Mouse (Mus musculus): ENCODE results near the gene Tectb. TPM values are rescaled to one million over a fixed set of nuclear protein-coding genes. Genes with fewer than 3 reads are reported as not detected.

Tectb gene
- total RNA-seq, 2 experiments from 2014 or later: not detected

GRCm38 (mm10) chr19:55206482-55207138, 26.1 kb downstream of the Tectb start:
- ATAC-seq (replicated peaks; ENCODE audit: low FRiP score, low TSS enrichment, poor library complexity, severe bottlenecking): peak; percentile 50

DNA sequence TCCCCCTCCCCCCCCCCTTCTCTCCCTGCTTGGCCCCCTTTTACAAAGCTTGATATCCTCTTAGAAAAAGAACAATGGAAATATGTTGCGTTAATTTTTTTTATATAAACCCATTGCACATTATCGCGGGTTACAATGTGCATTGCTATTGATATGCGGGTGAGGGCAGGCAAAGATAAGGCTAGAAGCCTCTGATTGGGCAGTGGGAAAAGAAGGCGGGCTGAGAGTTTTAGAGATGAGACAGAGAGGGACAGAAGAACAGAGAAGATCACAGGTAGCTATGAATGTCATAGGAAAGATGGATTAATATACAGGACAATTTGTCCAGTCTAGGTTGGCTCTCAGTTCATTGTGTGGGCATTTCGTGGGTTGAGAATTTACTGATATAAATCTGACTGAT, 26.7 kb downstream of the Tectb start:
- ATAC-seq (replicated peaks; ENCODE audit: low FRiP score, low TSS enrichment, poor library complexity, severe bottlenecking): peak; percentile 84

DNA sequence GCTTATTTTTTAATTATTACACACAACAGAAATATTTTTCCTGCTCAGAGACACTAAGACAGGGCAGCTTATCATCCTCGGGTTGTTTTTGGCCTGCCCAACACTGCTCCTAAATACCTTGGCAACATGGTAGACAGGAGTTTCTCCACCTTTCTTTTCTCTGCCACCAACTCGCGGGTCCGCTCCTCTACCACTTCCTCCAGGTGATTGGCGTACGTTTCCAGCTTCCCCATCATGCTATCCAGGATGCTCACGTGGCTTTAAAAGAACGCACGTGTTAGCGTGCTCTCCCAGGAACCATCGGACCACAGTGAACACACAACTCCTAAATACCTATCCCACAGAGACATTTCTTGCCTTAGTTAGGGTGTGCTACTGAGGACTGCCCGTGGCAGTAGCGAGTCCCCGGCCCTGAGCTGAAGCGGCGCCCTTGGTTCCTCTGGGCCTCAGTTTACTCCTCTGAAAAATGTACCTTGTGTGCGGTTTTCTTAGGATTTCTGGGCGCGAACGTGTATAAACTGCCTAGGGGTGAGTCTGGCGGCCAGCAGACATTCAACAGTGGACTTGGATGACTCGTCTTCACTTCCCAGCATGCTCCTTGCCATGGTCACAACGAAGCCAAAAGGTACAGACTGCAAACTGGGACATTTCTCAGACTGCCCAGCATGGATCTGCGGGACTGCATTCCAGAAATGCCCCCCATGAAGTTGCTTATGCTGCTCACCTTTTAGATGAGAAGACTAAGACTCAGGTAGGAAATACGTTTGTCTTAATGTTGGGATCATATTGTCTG, 27.4 kb downstream of the Tectb start:
- ATAC-seq (replicated peaks; ENCODE audit: low FRiP score, low TSS enrichment, poor library complexity, severe bottlenecking): 0 out of 2 replicates have a peak, but pooled peaks have one; percentile 8

DNA sequence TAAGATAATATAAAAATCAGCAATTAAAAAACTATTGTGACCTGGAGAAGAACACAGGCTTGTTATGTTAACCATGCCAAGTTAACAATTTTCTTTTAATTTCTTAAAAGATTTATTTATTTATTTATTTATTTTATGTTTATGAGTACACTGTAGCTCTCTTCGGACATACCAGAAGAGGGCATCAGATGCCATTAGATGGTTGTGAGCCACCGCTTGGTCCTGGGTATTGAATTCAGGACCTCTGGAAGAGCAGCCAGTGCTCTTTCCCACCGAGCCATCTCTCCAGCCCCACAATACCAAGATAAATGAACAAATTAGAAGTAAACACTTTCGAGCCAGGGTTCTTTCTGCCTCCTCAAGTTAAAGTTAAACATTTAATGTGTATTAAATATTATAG, 28.1 kb downstream of the Tectb start:
- no peak for ATAC-seq (replicated peaks; ENCODE audit: low FRiP score, low TSS enrichment, poor library complexity, severe bottlenecking)

DNA sequence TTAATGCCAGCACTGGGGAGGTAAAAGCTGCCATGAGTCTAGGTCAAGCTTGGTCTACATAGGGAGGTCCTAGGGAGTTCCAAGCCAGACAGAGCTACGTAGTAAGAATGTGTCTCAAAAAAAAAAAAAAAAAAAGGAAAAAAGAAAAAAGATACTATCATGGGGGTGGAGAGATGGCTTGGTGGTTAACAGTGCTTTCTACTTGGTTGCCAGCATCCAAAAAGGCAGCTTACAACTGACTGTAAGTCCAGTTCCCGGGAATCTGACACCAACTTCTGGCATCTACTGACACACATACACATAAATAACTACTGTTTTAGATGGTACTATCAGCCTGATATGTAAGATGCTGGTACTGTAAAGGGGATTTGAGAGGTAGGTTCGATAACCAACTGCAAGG, 28.6 kb downstream of the Tectb start:
- ATAC-seq (replicated peaks; ENCODE audit: low FRiP score, low TSS enrichment, poor library complexity, severe bottlenecking): no peak

DNA sequence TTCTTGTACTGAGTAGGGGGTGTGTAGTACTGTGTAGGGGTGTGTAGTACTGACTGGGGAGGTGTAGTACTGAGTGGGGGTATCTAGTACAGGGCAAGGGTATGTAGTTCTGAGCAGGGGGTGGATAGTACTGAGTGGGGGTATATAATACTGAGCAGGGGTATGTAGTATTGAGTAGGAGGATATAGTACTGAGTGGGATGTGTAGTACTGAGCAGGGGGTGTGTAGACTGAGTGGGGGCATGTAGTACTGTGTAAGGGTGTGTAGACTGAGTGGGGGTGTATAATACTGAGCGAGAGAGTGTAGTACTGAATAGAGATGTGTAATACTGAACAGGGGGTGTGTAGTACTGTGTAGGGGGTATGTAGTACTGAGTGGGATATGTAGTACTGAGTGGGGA, 31.2 kb downstream of the Tectb start:
- no peak for ATAC-seq (replicated peaks; ENCODE audit: low FRiP score, low TSS enrichment, poor library complexity, severe bottlenecking)

DNA sequence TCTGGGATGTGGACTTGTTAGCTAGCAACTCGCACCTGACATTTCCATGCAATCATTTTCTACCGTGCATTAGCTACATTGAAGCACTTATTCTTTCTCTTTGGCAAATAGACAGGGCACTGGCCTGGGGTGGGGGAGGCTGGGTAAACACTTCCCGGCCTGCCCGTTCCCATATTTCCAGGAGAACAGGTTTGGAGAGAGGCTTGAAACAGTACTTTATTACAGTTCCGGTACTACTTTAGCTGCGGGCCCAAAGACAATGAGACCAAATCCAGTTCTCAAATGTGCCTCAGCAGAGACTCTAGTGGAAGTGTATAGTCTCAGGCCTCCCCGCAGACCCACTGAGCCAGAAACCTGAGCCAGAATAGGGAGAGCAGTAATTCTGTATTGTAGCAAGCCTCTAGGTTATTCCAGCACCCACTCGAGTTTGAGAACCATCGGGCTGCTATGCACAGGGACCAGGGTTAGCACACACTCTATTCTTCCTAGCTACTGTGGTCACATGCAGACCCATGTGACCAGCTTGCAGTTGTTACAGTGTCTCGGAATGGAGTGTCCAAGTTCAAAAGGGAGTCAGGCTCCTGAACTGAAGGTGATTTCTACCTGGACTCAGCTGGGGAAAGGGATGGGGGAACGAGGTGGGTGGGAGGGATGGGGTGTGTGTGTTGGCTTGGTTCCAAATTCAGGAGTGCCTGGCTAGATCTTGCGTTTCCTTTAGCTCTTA, 33.2 kb downstream of the Tectb start:
- ATAC-seq (replicated peaks; ENCODE audit: low FRiP score, low TSS enrichment, poor library complexity, severe bottlenecking): no peak

DNA sequence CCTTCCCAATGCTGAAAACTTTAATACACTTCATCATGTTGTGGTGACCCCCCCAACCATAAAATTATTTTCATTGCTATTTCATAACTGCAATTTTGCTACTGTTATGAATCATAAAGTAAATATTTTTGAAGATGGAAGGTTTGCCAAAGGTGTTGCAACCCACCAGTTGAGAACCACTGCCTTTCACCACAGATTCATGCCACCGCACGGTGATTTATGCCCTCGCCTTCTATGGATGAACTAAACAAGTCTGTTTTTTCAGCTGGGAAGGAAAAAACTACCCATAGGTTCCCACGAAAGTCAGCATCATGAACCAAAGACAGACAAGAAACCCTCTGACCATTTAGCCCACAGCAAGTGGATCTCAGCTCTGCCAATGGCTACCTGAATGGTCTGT, 36.3 kb downstream of the Tectb start:
- no peak for ATAC-seq (replicated peaks; ENCODE audit: low FRiP score, low TSS enrichment, poor library complexity, severe bottlenecking)

DNA sequence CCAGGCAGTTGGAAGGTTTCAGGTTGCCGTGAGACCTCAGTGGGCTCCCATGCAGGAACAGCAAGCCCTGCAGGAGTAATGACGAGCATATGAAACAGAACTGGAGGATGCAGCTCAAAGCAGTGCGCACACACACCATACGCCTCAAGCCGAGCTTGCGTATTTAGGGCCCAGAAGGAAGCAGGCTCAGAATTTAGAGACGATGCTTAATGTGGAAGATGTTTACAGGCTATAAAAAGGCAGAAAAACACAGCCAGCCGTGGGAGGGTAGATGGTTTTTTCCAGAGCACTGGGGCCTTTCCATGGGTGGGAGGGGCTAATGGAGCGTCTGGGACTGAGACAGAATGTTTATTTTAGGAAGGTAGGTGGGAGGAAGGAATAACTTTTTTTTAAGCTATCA, 36.8 kb downstream of the Tectb start:
- no peak for ATAC-seq (replicated peaks; ENCODE audit: low FRiP score, low TSS enrichment, poor library complexity, severe bottlenecking)

DNA sequence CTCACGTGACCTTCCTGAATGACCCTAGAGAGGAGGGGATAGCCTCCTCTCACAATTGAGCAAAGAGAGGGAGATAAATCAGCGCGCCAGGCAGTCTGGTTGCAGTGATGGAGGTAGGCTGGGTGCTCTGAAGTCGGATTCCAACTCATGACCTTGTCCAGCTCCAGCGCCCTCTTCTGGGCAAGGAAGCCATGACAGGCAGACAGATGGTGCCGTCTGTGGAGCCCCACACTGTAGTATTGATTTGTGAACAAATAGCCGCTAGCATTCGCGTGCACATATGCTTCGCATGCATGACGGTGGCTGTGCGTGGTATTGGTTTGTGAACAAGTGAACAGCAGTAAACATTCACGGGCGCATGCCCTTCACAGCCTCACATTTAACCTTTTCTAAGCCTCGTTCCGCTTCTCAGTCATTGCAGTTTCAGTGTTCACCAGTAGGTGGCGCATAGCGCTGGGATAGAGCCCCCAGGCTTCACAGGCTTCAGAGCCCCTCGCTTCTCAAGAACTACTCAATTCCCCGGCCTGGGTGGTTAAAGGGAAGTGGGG, 37.7 kb downstream of the Tectb start:
- ATAC-seq (replicated peaks; ENCODE audit: low FRiP score, low TSS enrichment, poor library complexity, severe bottlenecking): peak; percentile 64

GRCm38 (mm10) chr19:55218741-55219221, 38.2 kb downstream of the Tectb start:
- ATAC-seq (replicated peaks; ENCODE audit: low FRiP score, low TSS enrichment, poor library complexity, severe bottlenecking): peak; percentile 91

DNA sequence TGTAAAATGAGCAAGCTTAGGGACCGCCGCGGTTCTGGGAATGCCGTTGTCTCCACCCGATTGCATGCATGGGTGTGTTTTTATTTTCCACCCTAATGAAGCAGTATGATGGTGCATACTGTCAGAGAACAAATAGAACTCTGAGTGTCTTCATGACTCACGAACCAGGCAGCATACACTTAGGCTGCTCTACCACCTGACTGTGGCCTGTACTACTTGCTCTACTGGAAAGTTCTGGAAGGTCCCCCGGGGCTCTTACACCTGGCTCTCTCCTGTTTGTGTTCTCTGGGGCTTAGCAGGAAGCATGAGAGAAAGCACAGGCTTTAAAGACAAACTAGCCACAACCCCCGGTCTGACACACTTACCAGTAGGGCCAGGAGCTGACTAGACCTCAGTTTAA, 38.8 kb downstream of the Tectb start:
- peak; percentile 9 for ATAC-seq (replicated peaks; ENCODE audit: low FRiP score, low TSS enrichment, poor library complexity, severe bottlenecking)

- ATAC-seq (replicated peaks; ENCODE audit: low FRiP score, low TSS enrichment, poor library complexity, severe bottlenecking): no peak
Observed at GRCm38 (mm10) chr19:55221208-55221607, 40.7 kb downstream of the Tectb start.

- no peak for ATAC-seq (replicated peaks; ENCODE audit: low FRiP score, low TSS enrichment, poor library complexity, severe bottlenecking)
Observed at GRCm38 (mm10) chr19:55222268-55222667, 41.7 kb downstream of the Tectb start.

GRCm38 (mm10) chr19:55226621-55227020, 46.1 kb downstream of the Tectb start:
- no peak for ATAC-seq (replicated peaks; ENCODE audit: low FRiP score, low TSS enrichment, poor library complexity, severe bottlenecking)

DNA sequence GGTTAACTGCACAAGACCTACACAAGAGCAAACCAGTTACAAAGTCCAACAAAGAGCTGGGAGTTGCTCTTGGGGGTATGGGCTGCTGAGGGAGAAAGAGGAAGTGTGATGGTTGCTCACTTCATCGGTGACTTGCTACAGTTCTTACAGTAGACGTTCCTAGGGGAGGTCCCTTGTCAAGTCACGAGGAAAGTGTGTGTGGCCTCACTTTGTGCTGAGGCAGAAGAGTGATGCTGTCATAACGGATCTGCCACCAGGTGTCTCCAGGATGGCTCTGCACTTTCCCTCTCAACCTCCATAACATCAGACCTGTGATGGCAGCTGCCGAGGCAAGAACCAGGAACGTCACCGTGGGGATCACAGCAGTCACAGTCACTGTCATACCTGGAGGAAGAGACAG, 46.6 kb downstream of the Tectb start:
- no peak for ATAC-seq (replicated peaks; ENCODE audit: low FRiP score, low TSS enrichment, poor library complexity, severe bottlenecking)

GRCm38 (mm10) chr19:55231081-55231480, 50.5 kb downstream of the Tectb start:
- 0 out of 2 replicates have a peak, but pooled peaks have one; percentile 21 for ATAC-seq (replicated peaks; ENCODE audit: low FRiP score, low TSS enrichment, poor library complexity, severe bottlenecking)

DNA sequence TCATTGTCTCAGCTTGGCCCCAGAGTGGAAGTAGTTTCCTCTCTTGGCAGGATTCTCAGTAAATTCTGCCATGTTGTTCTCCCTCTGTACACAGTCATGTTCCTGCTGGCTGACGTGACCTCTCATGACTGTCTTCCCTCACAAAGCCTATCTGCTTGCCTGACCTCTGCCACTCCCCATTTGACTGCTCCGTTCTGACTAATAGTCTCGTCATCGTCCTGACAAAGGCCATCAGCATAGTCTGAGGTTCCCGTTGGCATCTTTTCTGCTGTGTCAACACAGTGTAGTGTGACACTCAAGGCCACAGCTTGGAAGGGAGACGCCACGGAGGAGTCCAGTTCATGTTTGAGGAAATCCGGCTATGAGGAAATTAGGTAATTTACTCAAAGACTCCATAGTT, 51.6 kb downstream of the Tectb start:
- ATAC-seq (replicated peaks; ENCODE audit: low FRiP score, low TSS enrichment, poor library complexity, severe bottlenecking): no peak

- ATAC-seq (replicated peaks; ENCODE audit: low FRiP score, low TSS enrichment, poor library complexity, severe bottlenecking): no peak
Observed at GRCm38 (mm10) chr19:55236026-55236425, 55.5 kb downstream of the Tectb start.

DNA sequence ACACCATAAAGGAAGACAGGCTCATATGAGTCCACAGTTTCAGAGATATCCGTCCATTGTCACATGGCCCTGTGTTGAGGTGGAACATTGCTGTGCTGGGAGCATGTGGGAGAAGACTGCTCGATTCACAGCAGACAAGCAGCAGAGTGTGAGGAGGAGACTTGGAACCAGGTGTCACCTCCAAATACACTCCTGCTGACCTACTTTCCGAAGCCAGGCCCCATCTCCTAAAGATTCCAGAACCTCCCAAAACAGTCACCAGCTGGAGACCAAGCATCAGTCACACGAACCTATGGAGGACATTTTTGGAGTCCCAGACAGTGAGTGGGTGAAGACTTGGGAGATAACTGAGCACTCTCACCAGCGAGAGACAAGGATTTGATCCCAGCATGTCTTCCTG, 56.0 kb downstream of the Tectb start:
- ATAC-seq (replicated peaks; ENCODE audit: low FRiP score, low TSS enrichment, poor library complexity, severe bottlenecking): no peak

Measured in megakaryocyte-erythroid progenitor cell, adult 5-6 weeks (primary cell).